Mouse (Mus musculus) midbrain, postnatal 0 days (tissue): ENCODE results near the gene Kcnc1. TPM values are rescaled to one million over a fixed set of nuclear protein-coding genes. Genes with fewer than 3 reads are reported as not detected.
A peak's percentile ranks its signal among the peaks of the same experiment; 100 is the strongest.

Experiments
- ATAC-seq: fragments of 200-750 bp; cut with Nextera tagmentation; 2 replicates; pipeline ENCODE4 v1.8.0; 2017; ENCODE audit warnings: moderate number of reproducible peaks, mild to moderate bottlenecking, moderate TSS enrichment, moderate library complexity; ENCODE audit not compliant: low FRiP score
- DNase-seq: peaks from one replicate; pipeline ENCODE4 v3.0.0-alpha.2; 2015; ENCODE audit warnings: low spot score
- H3K27ac ChIP-seq: fragments of 300-500 bp; sonication (generic); 2 replicates; pipeline ENCODE4 v1.5.1; 2014; ENCODE audit warnings: low read depth, mild to moderate bottlenecking, low read length, mixed read lengths
- H3K27me3 ChIP-seq: fragments of 300-500 bp; sonication (generic); 2 replicates; pipeline ENCODE4 v1.6.1; 2014; ENCODE audit warnings: low read length, control low read depth, mixed read lengths; ENCODE audit not compliant: insufficient read depth
- H3K36me3 ChIP-seq: fragments of 300-500 bp; sonication (generic); 2 replicates; pipeline ENCODE4 v1.6.1; 2014; ENCODE audit warnings: low read length, control low read depth, mixed read lengths; ENCODE audit not compliant: insufficient read depth
- H3K4me1 ChIP-seq: fragments of 300-500 bp; sonication (generic); 2 replicates; pipeline ENCODE4 v1.6.1; 2014; ENCODE audit warnings: mild to moderate bottlenecking, control low read depth, antibody characterized with exemption, low read length, mixed read lengths; ENCODE audit not compliant: insufficient read depth
- H3K4me2 ChIP-seq: fragments of 300-500 bp; sonication (generic); 2 replicates; pipeline ENCODE4 v1.6.1; 2014; ENCODE audit warnings: low read depth, mild to moderate bottlenecking, low read length, mixed read lengths; ENCODE audit not compliant: poor library complexity, severe bottlenecking
- H3K4me3 ChIP-seq: fragments of 300-500 bp; sonication (generic); 2 replicates; pipeline ENCODE4 v1.5.1; 2014; ENCODE audit warnings: low read depth, mild to moderate bottlenecking, low read length, moderate library complexity
- H3K9ac ChIP-seq: fragments of 300-500 bp; sonication (generic); replicated peaks from 2 replicates; pipeline ENCODE4 v1.6.1; 2014; ENCODE audit warnings: mild to moderate bottlenecking, low read length, moderate library complexity, mixed read lengths; ENCODE audit not compliant: poor library complexity, severe bottlenecking
- H3K9me3 ChIP-seq: fragments of 300-500 bp; sonication (generic); 2 replicates; pipeline ENCODE4 v1.6.1; 2016; ENCODE audit warnings: low read length, control low read depth
- CTCF ChIP-seq: IDR thresholded peaks from 2 replicates; pipeline ENCODE4 v1.5.1; 2016; ENCODE audit warnings: antibody characterized with exemption, mild to moderate bottlenecking
- WGBS: fragments of 180-500 bp; shearing (Covaris S2); extraction: QIAGEN DNeasy Blood & Tissue Kit; methylation state at CpG from one replicate; pipeline ENCODE4 v1.1.7; 2014; 5-methylcytosine and 5-hydroxymethylcytosine counted together
- polyA plus RNA-seq: library from polyadenylated mRNA; unstranded; fragments of >200 nt; fragmentation: Nextera tagmentation; extraction: Ambion mirVana; gene quantifications from 2 replicates; pipeline ENCODE4 v1.2.1, GENCODE M21; 2015
- total RNA-seq: library from RNA; depleted of rRNA; stranded (reverse); fragments of >200 nt; gene quantifications from 2 replicates; pipeline ENCODE4 v1.2.3, GENCODE M21; 2014

The Kcnc1 gene
- total and polyA plus RNA-seq, 2 experiments from 2014 or later, result 24.0 to 44.9 TPM

GRCm38 (mm10) chr7:46390226-46390625 lies 6.1 kb upstream of the Kcnc1 start:
- no peak overlapping the region for H3K9ac ChIP-seq
- H3K4me2 ChIP-seq, result no peak overlapping the region
- H3K27ac ChIP-seq, result no peak overlapping the region
- H3K36me3 ChIP-seq, result no peaks in the 10 kb centered on the region
- ATAC-seq (no peak), DNase-seq (no peak)
- H3K4me1 ChIP-seq, result no peaks in the 10 kb centered on the region
- no peak for TF ChIP-seq CTCF
- no peak overlapping the region for H3K4me3 ChIP-seq
- H3K9me3 ChIP-seq, result no peaks in the 10 kb centered on the region
- WGBS, result 59% methylated on average over 4 of the region's 4 CpGs
- peaks cover 7% of the 10 kb centered on the region for H3K27me3 ChIP-seq

GRCm38 (mm10) chr7:46391701-46392100 lies 4.6 kb upstream of the Kcnc1 start:
- DNase-seq (no peak), ATAC-seq (no peak)
- 66% methylated on average over 5 of the region's 5 CpGs for WGBS
- H3K4me2 ChIP-seq, result no peak overlapping the region
- peaks cover 7% of the 10 kb centered on the region for H3K27me3 ChIP-seq
- no peak overlapping the region for H3K4me3 ChIP-seq
- H3K9ac ChIP-seq, result no peak overlapping the region
- no peak for TF ChIP-seq CTCF
- no peaks in the 10 kb centered on the region for H3K36me3 ChIP-seq
- no peaks in the 10 kb centered on the region for H3K9me3 ChIP-seq
- no peaks in the 10 kb centered on the region for H3K4me1 ChIP-seq
- H3K27ac ChIP-seq, result no peak overlapping the region

- Histone ChIP-seq H3K9ac (no peak overlapping the region), H3K36me3 (no peaks in the 10 kb centered on the region), H3K27ac (no peak overlapping the region), H3K9me3 (no peaks in the 10 kb centered on the region), H3K27me3 (peaks cover 7% of the 10 kb centered on the region), H3K4me3 (no peak overlapping the region), H3K4me2 (no peak overlapping the region), H3K4me1 (no peaks in the 10 kb centered on the region)
- DNase-seq (peak; percentile 91), ATAC-seq (peak; percentile 35; the same call in 1 of the 2 replicates)
- peak; percentile 96 for TF ChIP-seq CTCF
- 0% methylated on average over 2 of the region's 2 CpGs for WGBS
These were observed 3.2 kb upstream of the Kcnc1 start for GRCm38 (mm10) chr7:46393116-46393515.

- ATAC-seq (no peak), DNase-seq (no peak)
- 52% methylated on average over 12 of the region's 12 CpGs for WGBS
- Histone ChIP-seq H3K9me3 (no peaks in the 10 kb centered on the region), H3K9ac (0 out of 2 replicates have a peak overlapping the region, but pooled peaks have one; percentile 24), H3K27ac (no peak overlapping the region), H3K4me3 (no peak overlapping the region), H3K4me1 (peaks cover 4% of the 10 kb centered on the region), H3K27me3 (peaks cover 7% of the 10 kb centered on the region), H3K4me2 (no peak overlapping the region), H3K36me3 (no peaks in the 10 kb centered on the region)
- no peak for TF ChIP-seq CTCF
These were observed 2.4 kb upstream of the Kcnc1 start for GRCm38 (mm10) chr7:46393718-46394511.

- Histone ChIP-seq H3K4me2 (no peak overlapping the region), H3K9ac (no peak overlapping the region), H3K36me3 (no peaks in the 10 kb centered on the region), H3K27me3 (peaks cover 7% of the 10 kb centered on the region), H3K27ac (no peak overlapping the region), H3K4me1 (peaks cover 14% of the 10 kb centered on the region), H3K4me3 (no peak overlapping the region), H3K9me3 (no peaks in the 10 kb centered on the region)
- 71% methylated on average over 4 of the region's 4 CpGs for WGBS
- ATAC-seq (no peak), DNase-seq (no peak)
- no peak for TF ChIP-seq CTCF
These were observed 1.4 kb upstream of the Kcnc1 start for GRCm38 (mm10) chr7:46394933-46395332.

GRCm38 (mm10) chr7:46395571-46395970 lies 726 bp upstream of the Kcnc1 start:
- DNase-seq (no peak), ATAC-seq (no peak)
- Histone ChIP-seq H3K4me3 (peak overlapping the region; percentile 64; the same call in 1 of the 2 replicates), H3K36me3 (no peaks in the 10 kb centered on the region), H3K27ac (no peak overlapping the region), H3K4me2 (peak overlapping the region; percentile 70), H3K9me3 (no peaks in the 10 kb centered on the region), H3K4me1 (peaks cover 14% of the 10 kb centered on the region), H3K9ac (no peak overlapping the region), H3K27me3 (peaks cover 7% of the 10 kb centered on the region)
- WGBS, result 40% methylated on average over 6 of the region's 6 CpGs
- no peak for TF ChIP-seq CTCF
